In the genomic region with DNA sequence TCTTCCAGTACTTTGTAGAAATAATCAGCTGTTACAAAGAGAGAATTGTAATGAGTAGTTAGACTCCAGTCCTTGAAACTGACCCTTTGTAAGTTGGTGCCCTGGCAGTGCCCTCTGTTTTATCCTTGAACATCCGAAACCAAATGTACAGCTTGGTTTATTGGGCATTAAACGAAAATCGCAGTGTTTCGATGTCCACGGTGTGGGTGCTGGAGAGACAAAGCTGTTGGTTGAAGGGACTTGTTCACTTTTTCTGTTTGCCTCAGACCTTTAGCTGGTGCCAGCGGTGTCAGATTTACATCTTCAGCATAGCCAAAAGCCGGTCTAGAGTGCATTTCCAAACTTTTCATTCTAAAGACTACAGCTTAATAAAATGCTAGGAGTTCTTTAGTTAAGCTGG, we compare ENCODE assay signal across 8 mouse cellular contexts. TPM values are rescaled to one million over a fixed set of nuclear protein-coding genes. Genes with fewer than 3 reads are reported as not detected.
DNase-seq lines count a peak whose midpoint lies in the region; ATAC-seq and TF ChIP-seq lines count a peak whose summit lies in the region.

No protein-coding gene starts in this region.

- TF ChIP-seq POLR2A in kidney, adult 2 months (IDR thresholded peaks at IDR 0.05; ENCODE audit: low read depth, low read length): no peak
- TF ChIP-seq POLR2A in cortical plate, adult 2 months (IDR thresholded peaks at IDR 0.05; ENCODE audit: extremely low read depth, insufficient read depth, low read length): no peak

- H3K4me2 ChIP-seq in midbrain, embryonic 11.5 days: peak overlapping the region; percentile 60

- no peak overlapping the region for H3K27ac ChIP-seq in kidney, adult 2 months (ENCODE audit: insufficient read depth, low read depth, low read length)
- no peak overlapping the region for H3K27ac ChIP-seq in cortical plate, adult 2 months (ENCODE audit: insufficient read depth, low read length)
- H3K27ac ChIP-seq in midbrain, embryonic 11.5 days (ENCODE audit: low read depth, low read length): no peak overlapping the region

- H3K4me1 ChIP-seq in kidney, adult 2 months (ENCODE audit: control insufficient read depth, insufficient read depth, low read length): no peaks in the 10 kb centered on the region; the same call in 1 of the 2 replicates
- H3K4me1 ChIP-seq in cortical plate, adult 2 months (ENCODE audit: control insufficient read depth, insufficient read depth, low read length): peaks cover 2% of the 10 kb centered on the region; the same call in 1 of the 2 replicates
- H3K4me1 ChIP-seq in midbrain, embryonic 11.5 days (ENCODE audit: control insufficient read depth, insufficient read depth, low read length): peaks cover 16% of the 10 kb centered on the region

- no peak for TF ChIP-seq CTCF in kidney, adult 2 months (conservative IDR thresholded peaks at IDR 0.05; ENCODE audit: insufficient read depth, insufficient read length, low read depth, low read length)
- no peak for TF ChIP-seq CTCF in cortical plate, adult 2 months (IDR thresholded peaks at IDR 0.05; ENCODE audit: extremely low read depth, insufficient read depth, low read length)

- H3K9ac ChIP-seq in midbrain, embryonic 11.5 days (ENCODE audit: low read length): peak overlapping the region; percentile 44; the same call in 1 of the 2 replicates

- peak; percentile 3 for DNase-seq in kidney, adult 2 months
- no peak for DNase-seq in kidney, adult 8-10 months
- peak; percentile 39 to 44 for DNase-seq in heart, postnatal 10 days
- DNase-seq in midbrain, embryonic 11.5 days (ENCODE audit: low spot score, missing footprints): peak; percentile 87
- no peak for DNase-seq in adipocyte (ENCODE audit: low spot score)
- DNase-seq in urinary bladder, postnatal 14 days (ENCODE audit: low spot score): no peak

- H3K27me3 ChIP-seq in kidney, adult 2 months (replicated peaks; ENCODE audit: control insufficient read depth, insufficient read depth, low read length): no peaks in the 10 kb centered on the region
- no peaks in the 10 kb centered on the region for H3K27me3 ChIP-seq in midbrain, embryonic 11.5 days (ENCODE audit: control insufficient read depth, insufficient read depth, low read length)

- intact Hi-C loops in heart, postnatal 10 days (cut with DNase I): loop anchor here (5.0 kb wide), 1 partner anchor 92 kb away; no protein-coding TSS in a partner anchor

- no peak for ATAC-seq in midbrain, embryonic 11.5 days (ENCODE audit: low FRiP score)
- no peak for ATAC-seq in inflammation-experienced regulatory T-cells, adult 6 months

- H3K9me3 ChIP-seq in midbrain, embryonic 11.5 days (ENCODE audit: control insufficient read depth, low read length): no peaks in the 10 kb centered on the region

- WGBS in kidney, adult 2 months: 58% methylated on average over 7 of the region's 7 CpGs
- 20% methylated on average over 7 of the region's 7 CpGs for WGBS in midbrain, embryonic 11.5 days

- no peak overlapping the region for H3K4me3 ChIP-seq in kidney, adult 2 months (ENCODE audit: insufficient read depth, low read depth, low read length)
- peak overlapping the region; percentile 85 for H3K4me3 ChIP-seq in cortical plate, adult 2 months (ENCODE audit: insufficient read depth, low read length)
- H3K4me3 ChIP-seq in midbrain, embryonic 11.5 days (ENCODE audit: low read depth, low read length): peak overlapping the region; percentile 92

- no peaks in the 10 kb centered on the region for H3K36me3 ChIP-seq in kidney, adult 2 months (ENCODE audit: control insufficient read depth, insufficient read depth, low read length)
- no peaks in the 10 kb centered on the region for H3K36me3 ChIP-seq in midbrain, embryonic 11.5 days (ENCODE audit: control insufficient read depth, insufficient read depth, low read length)

RNA-seq across cellular contexts. Expression of a gene that starts 6.2 kb away (rescaled TPM):
- 2.5 and 2.7 TPM in 2 replicates for polyA plus RNA-seq in kidney, adult 2 months (2012; rRNA removed)
- 70.0 and 82.5 TPM in 2 replicates for polyA plus RNA-seq in cortical plate, adult 2 months (2012; rRNA removed)
- total RNA-seq in heart, postnatal 10 days (2021): 10 to 100 TPM; 52.5 to 75.6 TPM
- polyA plus RNA-seq in midbrain, embryonic 11.5 days (2014; fragmentation: Nextera tagmentation; extraction: Ambion mirVana): 11.1 and 11.6 TPM in 2 replicates
- polyA plus RNA-seq in inflammation-experienced regulatory T-cells, adult 6 months (2017; shearing (Covaris generic)): 1 to 10 TPM; 2.4 to 4.5 (median 4.1) TPM

Comparison
In these comparisons a context has a peak if more than half of its experiments do, and no peak if none do; other contexts are left out.
1. DNase-seq: peak in kidney, adult 2 months (single experiment), heart, postnatal 10 days (2 of 2) and midbrain, embryonic 11.5 days (single experiment); none in kidney, adult 8-10 months (0 of 2), adipocyte (single experiment) and urinary bladder, postnatal 14 days (single experiment).